Mouse (Mus musculus) heart, embryonic 15.5 days (tissue): Measurements from ENCODE around the gene Pxylp1. TPM values are rescaled to one million over a fixed set of nuclear protein-coding genes. Genes with fewer than 3 reads are reported as not detected.

ENCODE experiments used
- ATAC-seq: fragments of 200-750 bp; cut with Nextera tagmentation; replicated peaks from 2 replicates; pipeline ENCODE4 v1.8.0; 2017; ENCODE audit warnings: low read depth, moderate TSS enrichment; ENCODE audit not compliant: insufficient number of reproducible peaks, insufficient read depth, low FRiP score
- H3K27ac ChIP-seq: fragments of 300-500 bp; sonication (generic); 2 replicates; pipeline ENCODE4 v1.5.1; 2015; ENCODE audit warnings: mild to moderate bottlenecking, inconsistent platforms
- H3K27me3 ChIP-seq: fragments of 300-500 bp; sonication (generic); 2 replicates; pipeline ENCODE4 v1.6.1; 2015; ENCODE audit warnings: inconsistent platforms
- H3K36me3 ChIP-seq: fragments of 300-500 bp; sonication (generic); 2 replicates; pipeline ENCODE4 v1.6.1; 2015; ENCODE audit warnings: mild to moderate bottlenecking, inconsistent platforms
- H3K4me1 ChIP-seq: fragments of 300-500 bp; sonication (generic); replicated peaks from 2 replicates; pipeline ENCODE4 v1.6.1; 2015; ENCODE audit warnings: inconsistent platforms
- H3K4me2 ChIP-seq: fragments of 300-500 bp; sonication (generic); 2 replicates; pipeline ENCODE4 v1.6.1; 2015; ENCODE audit warnings: inconsistent platforms, mild to moderate bottlenecking, moderate library complexity
- H3K4me3 ChIP-seq: fragments of 300-500 bp; sonication (generic); 2 replicates; pipeline ENCODE4 v1.5.1; 2015; ENCODE audit warnings: mild to moderate bottlenecking, inconsistent platforms
- H3K9ac ChIP-seq: fragments of 300-500 bp; sonication (generic); 2 replicates; pipeline ENCODE4 v1.6.1; 2015; ENCODE audit warnings: mild to moderate bottlenecking, inconsistent platforms
- H3K9me3 ChIP-seq: fragments of 300-500 bp; sonication (generic); replicated peaks from 2 replicates; pipeline ENCODE4 v1.6.1; 2016; ENCODE audit warnings: inconsistent platforms
- whole genome bisulfite sequencing: fragments of 180-500 bp; shearing (Covaris S2); methylation state at CpG from one replicate; pipeline ENCODE4 v1.1.7; 2015; ENCODE audit warnings: mixed read lengths; 5-methylcytosine and 5-hydroxymethylcytosine counted together
- polyA plus RNA-seq: library from polyadenylated mRNA; unstranded; fragments of >200 nt; fragmentation: Nextera tagmentation; extraction: Ambion mirVana; gene quantifications from 2 replicates; pipeline ENCODE4 v1.2.1, GENCODE M21; 2015

The Pxylp1 gene
- polyA plus RNA-seq, 1 experiment from 2014 or later, result 27.6 TPM

DNA sequence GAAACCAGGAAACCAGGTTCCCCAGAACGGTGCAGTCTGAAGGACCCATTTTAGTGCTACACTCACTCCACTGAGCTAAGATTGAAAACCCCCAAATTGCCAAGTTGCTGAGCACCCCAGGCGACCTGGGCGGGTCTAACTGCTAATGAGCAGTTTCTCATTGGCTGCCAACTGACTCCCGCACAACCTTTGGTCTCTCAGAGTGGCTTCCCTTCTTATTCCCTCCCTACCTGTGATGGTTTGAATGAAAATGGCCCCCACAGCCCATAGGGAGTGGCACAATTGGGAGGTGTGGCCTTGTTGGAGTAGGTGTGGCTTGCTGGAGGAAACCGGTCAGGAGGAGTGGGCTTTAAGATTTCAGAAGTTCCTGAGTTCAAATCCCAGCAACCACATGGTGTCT, 58.9 kb downstream of the Pxylp1 start:
- no peak overlapping the region for H3K9ac ChIP-seq
- H3K4me2 ChIP-seq, result no peak overlapping the region
- no peak overlapping the region for H3K27ac ChIP-seq
- H3K4me3 ChIP-seq, result no peak overlapping the region
- no peak for ATAC-seq
- 0 out of 2 replicates have a peak, but pooled peaks cover 3% of the 10 kb centered on the region for H3K27me3 ChIP-seq
- no peaks in the 10 kb centered on the region for H3K9me3 ChIP-seq
- WGBS, result 64% methylated on average over 5 of the region's 5 CpGs
- no peaks in the 10 kb centered on the region for H3K36me3 ChIP-seq
- H3K4me1 ChIP-seq, result peaks cover 12% of the 10 kb centered on the region

DNA sequence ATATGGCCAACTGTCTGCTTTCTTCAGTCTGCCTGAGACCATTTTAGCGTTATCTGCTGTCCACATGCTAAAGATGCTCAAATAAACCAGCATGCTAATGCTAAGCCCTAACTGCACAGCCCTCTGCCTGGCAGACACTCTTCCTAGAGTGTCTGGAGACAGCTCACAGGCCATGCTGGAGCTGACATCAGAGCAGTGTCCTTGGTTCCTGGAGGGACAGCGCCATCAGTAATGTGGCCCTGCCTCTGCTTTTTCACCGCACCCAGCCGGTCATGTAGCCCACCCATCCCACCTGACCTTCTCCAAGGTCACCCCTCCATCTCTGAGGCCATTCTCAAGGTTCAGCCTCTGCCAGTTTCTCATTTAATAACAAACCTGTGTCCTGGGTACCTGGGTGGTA, 60.0 kb downstream of the Pxylp1 start:
- no peak overlapping the region for H3K9ac ChIP-seq
- H3K9me3 ChIP-seq, result no peaks in the 10 kb centered on the region
- WGBS, result 38% methylated on average over 4 of the region's 4 CpGs
- no peaks in the 10 kb centered on the region for H3K36me3 ChIP-seq
- peak overlapping the region; percentile 6; the same call in 1 of the 2 replicates for H3K27ac ChIP-seq
- 0 out of 2 replicates have a peak, but pooled peaks cover 3% of the 10 kb centered on the region for H3K27me3 ChIP-seq
- peaks cover 9% of the 10 kb centered on the region for H3K4me1 ChIP-seq
- no peak overlapping the region for H3K4me2 ChIP-seq
- no peak overlapping the region for H3K4me3 ChIP-seq
- ATAC-seq, result no peak

DNA sequence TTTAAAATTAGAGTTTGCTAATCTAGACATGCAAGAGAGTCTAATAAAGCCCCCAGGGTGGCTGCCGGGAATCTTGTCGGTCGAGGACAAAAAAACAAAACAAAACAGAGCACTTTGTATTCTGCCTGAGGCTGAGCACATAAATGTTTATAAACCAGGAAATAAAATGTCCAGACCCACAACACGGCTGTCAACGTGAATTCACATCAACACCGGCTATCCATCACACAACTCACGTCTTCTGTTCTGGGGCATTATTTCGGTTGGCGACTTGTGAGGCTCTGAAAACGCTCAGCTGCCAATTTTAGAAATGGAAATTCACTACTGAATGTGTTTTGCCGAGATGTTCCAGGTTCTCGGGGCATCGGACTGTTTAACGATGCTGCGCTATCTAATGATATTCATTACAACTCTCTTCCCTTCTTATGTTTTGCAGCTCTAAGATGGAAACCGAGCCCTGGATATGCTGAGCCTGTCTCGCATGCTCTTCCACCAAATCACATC, 61.6 kb downstream of the Pxylp1 start:
- WGBS, result 77% methylated on average over 17 of the region's 17 CpGs
- no peak for ATAC-seq
- peaks cover 9% of the 10 kb centered on the region for H3K4me1 ChIP-seq

DNA sequence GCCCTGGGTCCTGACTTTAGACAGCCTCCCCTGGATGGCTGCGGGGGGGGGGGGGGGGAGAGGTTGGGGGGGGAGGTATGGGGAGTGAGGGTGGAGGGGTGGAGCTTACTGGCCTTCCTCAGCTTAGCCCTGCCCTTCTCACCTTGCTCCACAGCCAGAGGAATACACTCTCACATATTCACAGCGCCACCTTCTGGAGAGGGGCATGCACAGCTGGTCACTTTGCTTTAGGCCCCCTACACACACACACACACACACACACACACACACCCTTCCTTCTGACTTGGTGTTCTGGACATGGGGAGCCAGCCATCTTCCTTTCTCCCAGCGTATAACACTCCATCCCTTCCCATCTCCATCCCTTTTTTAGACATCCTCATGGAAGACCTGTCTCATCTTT, 62.8 kb downstream of the Pxylp1 start:
- WGBS, result 83% methylated on average over 2 of the region's 3 CpGs
- no peak overlapping the region for H3K27ac ChIP-seq
- ATAC-seq, result no peak
- no peak overlapping the region for H3K4me2 ChIP-seq
- peaks cover 9% of the 10 kb centered on the region for H3K4me1 ChIP-seq
- H3K9me3 ChIP-seq, result no peaks in the 10 kb centered on the region
- H3K27me3 ChIP-seq, result no peaks in the 10 kb centered on the region
- no peak overlapping the region for H3K9ac ChIP-seq
- H3K36me3 ChIP-seq, result peaks cover 4% of the 10 kb centered on the region; the same call in 1 of the 2 replicates
- H3K4me3 ChIP-seq, result no peak overlapping the region

More for the DNA sequence above, 61.6 kb downstream of the Pxylp1 start:
- Histone ChIP-seq H3K36me3 (no peaks in the 10 kb centered on the region), H3K4me3 (no peak overlapping the region), H3K27ac (no peak overlapping the region), H3K9ac (no peak overlapping the region), H3K27me3 (no peaks in the 10 kb centered on the region), H3K4me2 (no peak overlapping the region), H3K9me3 (no peaks in the 10 kb centered on the region)

DNA sequence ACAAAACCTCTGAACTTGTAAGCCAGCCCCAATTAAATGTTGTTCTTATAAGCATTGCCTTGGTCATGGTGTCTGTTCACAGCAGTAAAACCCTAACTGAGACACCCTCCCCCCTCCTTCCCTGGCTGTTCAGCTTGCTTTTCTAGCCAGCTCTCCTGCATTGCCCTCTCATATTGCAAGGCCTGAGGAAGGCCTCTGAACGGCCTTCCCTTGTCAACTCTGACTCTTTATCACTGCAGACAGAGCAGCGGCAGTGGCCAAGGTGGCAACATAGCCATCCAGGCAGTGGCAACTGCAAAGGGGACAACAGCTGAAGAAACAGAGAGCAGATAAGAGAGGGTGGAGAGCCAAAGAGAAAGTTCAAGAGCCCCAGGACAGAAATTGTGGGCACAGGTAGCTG, 64.4 kb downstream of the Pxylp1 start:
- Histone ChIP-seq H3K27ac (no peak overlapping the region), H3K27me3 (no peaks in the 10 kb centered on the region), H3K36me3 (peaks cover 4% of the 10 kb centered on the region; the same call in 1 of the 2 replicates), H3K4me3 (no peak overlapping the region), H3K4me2 (no peak overlapping the region), H3K4me1 (peaks cover 9% of the 10 kb centered on the region), H3K9ac (no peak overlapping the region), H3K9me3 (no peaks in the 10 kb centered on the region)
- ATAC-seq, result no peak
- WGBS, result 28% methylated on average over 2 of the region's 2 CpGs

DNA sequence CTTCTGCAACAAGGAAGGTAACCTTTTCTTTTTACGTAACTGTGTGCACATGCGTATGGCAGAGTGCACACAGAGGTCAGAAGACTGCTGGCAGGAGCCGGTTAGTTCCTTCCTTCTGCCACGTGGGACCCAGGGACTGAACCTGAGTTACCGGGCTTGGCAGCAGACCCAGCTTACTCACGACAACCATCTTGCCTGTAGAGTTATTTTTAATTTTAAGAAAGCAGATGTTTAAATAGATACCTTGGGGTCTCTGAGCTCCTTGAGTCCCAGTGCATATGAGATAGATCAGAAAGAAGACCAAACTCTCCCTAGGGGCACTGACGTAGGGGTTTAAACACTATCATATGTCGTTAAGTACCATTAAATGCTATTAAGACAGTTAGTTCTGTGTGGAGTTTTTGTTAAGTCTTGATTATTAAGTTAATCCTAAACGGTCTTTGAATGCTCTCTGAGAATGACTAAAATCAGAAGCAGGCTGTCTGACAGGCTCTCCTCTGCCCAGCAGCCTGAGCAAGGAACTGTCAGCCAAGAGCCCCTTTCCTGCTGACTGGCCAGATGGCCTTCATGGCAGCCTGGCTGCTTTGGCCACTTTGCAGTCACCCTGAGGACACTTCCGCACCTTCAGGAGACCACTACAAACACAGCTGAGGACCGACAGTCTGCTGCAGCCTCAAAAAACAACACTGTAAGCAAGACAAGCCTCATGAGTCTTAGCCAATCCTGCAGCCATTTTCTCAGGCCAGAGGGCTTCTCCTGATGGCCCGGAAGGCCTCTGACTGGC, 65.3 kb downstream of the Pxylp1 start:
- peaks cover 7% of the 10 kb centered on the region for H3K4me1 ChIP-seq
- H3K4me2 ChIP-seq, result no peak overlapping the region
- H3K4me3 ChIP-seq, result no peak overlapping the region
- ATAC-seq, result no peak
- H3K27me3 ChIP-seq, result no peaks in the 10 kb centered on the region
- H3K9me3 ChIP-seq, result no peaks in the 10 kb centered on the region
- no peak overlapping the region for H3K9ac ChIP-seq
- WGBS, result 75% methylated on average over 12 of the region's 12 CpGs
- H3K27ac ChIP-seq, result no peak overlapping the region
- H3K36me3 ChIP-seq, result peaks cover 4% of the 10 kb centered on the region; the same call in 1 of the 2 replicates

DNA sequence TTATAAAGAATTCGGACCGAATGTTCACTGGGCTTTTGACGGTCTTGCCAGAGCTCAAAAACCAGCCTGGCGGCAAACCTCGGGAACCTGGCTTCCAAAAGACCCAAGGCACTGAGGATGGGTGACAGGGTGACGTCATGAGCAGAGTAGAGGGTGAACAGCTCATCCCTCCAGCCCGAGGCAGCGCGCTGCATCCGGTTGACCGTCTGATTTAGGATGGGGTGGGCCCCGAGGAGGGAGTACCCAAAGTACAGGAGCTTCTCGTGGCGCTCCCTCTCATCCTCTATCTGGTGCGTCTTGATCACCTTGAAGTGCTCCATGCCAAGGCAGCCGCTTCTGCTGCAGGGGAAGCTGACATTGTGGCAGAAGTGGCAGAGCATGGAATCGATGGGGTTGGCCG, 67.6 kb downstream of the Pxylp1 start:
- no peaks in the 10 kb centered on the region for H3K9me3 ChIP-seq
- peaks cover 4% of the 10 kb centered on the region; the same call in 1 of the 2 replicates for H3K36me3 ChIP-seq
- no peaks in the 10 kb centered on the region for H3K27me3 ChIP-seq
- H3K9ac ChIP-seq, result no peak overlapping the region
- ATAC-seq, result no peak
- H3K27ac ChIP-seq, result no peak overlapping the region
- WGBS, result 93% methylated on average over 18 of the region's 18 CpGs
- no peak overlapping the region for H3K4me2 ChIP-seq
- H3K4me3 ChIP-seq, result no peak overlapping the region
- peaks cover 7% of the 10 kb centered on the region for H3K4me1 ChIP-seq

DNA sequence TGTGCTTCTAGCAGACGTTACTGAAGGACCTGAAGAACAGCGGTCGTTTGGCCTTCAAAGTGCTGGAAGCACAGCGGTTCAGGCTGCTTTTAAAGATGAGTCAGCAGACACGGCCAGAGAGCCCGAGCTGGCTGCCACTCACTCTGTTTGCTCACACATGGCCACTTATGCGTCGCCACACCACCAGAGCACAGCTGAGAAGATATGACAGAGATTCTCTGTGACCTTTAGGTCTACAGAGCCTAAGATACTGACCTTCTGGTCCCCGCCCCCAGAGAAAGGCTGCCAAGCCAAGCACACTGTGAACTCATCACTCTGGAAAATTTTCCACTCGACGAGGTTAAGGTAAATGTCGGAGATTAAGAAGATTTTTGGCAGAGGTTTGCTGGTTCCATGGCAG, 68.4 kb downstream of the Pxylp1 start:
- H3K4me2 ChIP-seq, result no peak overlapping the region
- no peaks in the 10 kb centered on the region for H3K27me3 ChIP-seq
- 35% methylated on average over 12 of the region's 12 CpGs for WGBS
- no peak for ATAC-seq
- H3K4me3 ChIP-seq, result no peak overlapping the region
- H3K27ac ChIP-seq, result 0 out of 2 replicates have a peak overlapping the region, but pooled peaks have one; percentile 9
- peaks cover 7% of the 10 kb centered on the region for H3K4me1 ChIP-seq
- H3K36me3 ChIP-seq, result peaks cover 4% of the 10 kb centered on the region; the same call in 1 of the 2 replicates
- H3K9me3 ChIP-seq, result no peaks in the 10 kb centered on the region
- H3K9ac ChIP-seq, result no peak overlapping the region

DNA sequence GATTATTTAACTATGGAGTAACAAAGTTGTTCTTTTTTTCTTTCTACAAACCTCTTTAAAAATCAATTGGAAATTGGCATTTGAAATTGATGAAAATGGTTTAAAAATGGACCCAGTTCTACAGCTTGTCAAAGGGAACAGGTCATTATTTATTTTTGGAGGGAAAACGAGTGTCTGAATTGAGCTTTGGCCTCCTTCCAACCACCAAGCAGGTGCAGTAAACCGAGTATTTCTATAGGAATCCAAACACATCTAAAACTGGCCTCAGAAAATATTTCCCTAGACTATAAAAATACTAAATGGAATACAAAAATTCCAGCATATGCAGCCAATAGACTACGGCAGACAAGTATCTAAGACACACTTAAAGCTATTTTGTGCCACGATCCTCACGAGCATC, 68.9 kb downstream of the Pxylp1 start:
- no peak overlapping the region for H3K4me2 ChIP-seq
- ATAC-seq, result no peak
- WGBS, result 48% methylated on average over 5 of the region's 5 CpGs
- H3K4me3 ChIP-seq, result no peak overlapping the region
- 0 out of 2 replicates have a peak overlapping the region, but pooled peaks have one; percentile 9 for H3K27ac ChIP-seq
- H3K9me3 ChIP-seq, result no peaks in the 10 kb centered on the region
- H3K9ac ChIP-seq, result no peak overlapping the region
- no peaks in the 10 kb centered on the region for H3K27me3 ChIP-seq
- H3K4me1 ChIP-seq, result peaks cover 7% of the 10 kb centered on the region
- H3K36me3 ChIP-seq, result peaks cover 4% of the 10 kb centered on the region; the same call in 1 of the 2 replicates

DNA sequence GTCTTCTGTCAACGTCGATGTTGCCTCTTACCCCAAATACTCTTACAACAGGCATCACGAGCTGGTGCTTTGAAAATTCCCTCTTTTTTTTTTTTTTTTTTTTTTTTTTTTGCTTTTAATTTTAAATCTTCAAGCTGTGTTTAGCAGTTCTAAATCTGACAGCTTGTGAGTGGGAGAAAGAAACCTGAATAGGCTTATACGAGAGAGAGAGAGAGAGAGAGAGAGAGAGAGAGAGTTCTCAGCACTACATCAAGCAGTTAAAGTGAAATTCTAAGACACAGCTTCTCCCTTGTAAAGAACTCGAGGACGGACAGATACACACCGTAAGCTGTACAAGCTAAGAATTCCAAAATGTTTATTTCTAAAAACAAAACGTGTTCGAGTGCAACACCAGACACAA, 69.5 kb downstream of the Pxylp1 start:
- Histone ChIP-seq H3K4me3 (no peak overlapping the region), H3K27ac (no peak overlapping the region), H3K4me1 (peaks cover 7% of the 10 kb centered on the region), H3K27me3 (no peaks in the 10 kb centered on the region), H3K9me3 (no peaks in the 10 kb centered on the region), H3K4me2 (no peak overlapping the region), H3K36me3 (peaks cover 4% of the 10 kb centered on the region; the same call in 1 of the 2 replicates), H3K9ac (no peak overlapping the region)
- no peak for ATAC-seq
- 83% methylated on average over 9 of the region's 9 CpGs for WGBS

DNA sequence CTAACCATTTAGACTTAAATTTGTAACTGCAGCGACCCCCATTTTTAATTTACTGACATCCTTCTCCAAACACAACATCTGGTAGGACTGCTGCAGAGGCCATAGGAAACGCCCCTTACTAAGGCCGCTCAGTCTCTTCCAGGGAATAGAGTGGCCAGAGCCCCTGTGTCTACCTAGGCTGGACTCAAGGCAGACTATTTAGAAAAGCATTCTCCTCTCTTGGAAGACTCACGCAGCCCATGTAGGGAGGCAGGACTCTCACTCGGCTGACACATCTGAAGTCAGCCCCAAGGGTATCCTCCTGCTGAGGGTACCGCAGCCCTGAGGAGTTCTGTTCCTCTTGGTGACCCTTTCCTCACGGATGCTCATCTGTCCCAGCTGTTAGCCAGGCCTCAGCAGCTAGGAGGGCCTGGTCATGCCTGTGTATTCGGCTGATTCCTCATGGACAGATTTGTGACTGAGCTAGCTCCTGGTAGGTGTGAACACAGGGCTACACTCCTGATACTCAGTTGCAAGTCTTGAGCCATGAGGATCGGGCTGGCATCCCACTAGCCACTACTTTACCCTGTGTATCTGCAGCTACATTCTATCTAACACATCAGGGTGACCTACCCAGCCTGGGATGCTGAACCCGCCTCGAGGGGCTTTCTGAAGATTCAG, 73.5 kb downstream of the Pxylp1 start:
- no peak for ATAC-seq
- no peaks in the 10 kb centered on the region for H3K36me3 ChIP-seq
- H3K27me3 ChIP-seq, result no peaks in the 10 kb centered on the region
- 62% methylated on average over 11 of the region's 11 CpGs for WGBS
- no peak overlapping the region for H3K9ac ChIP-seq
- H3K4me1 ChIP-seq, result peaks cover 3% of the 10 kb centered on the region
- no peak overlapping the region for H3K27ac ChIP-seq
- no peak overlapping the region for H3K4me3 ChIP-seq
- H3K9me3 ChIP-seq, result no peaks in the 10 kb centered on the region
- no peak overlapping the region for H3K4me2 ChIP-seq
